Mouse (Mus musculus) cerebellum, adult (tissue): Measurements from ENCODE around the gene St3gal3.
A peak's percentile ranks its signal among the peaks of the same experiment; 100 is the strongest.

ENCODE experiments used
- ATAC-seq: cut with Nextera tagmentation; 2 replicates; pipeline ENCODE4 v1.9.2; 2017; ENCODE audit warnings: mild to moderate bottlenecking, moderate library complexity, mixed read lengths; ENCODE audit not compliant: insufficient number of reproducible peaks, low FRiP score, low TSS enrichment

The St3gal3 gene

DNA sequence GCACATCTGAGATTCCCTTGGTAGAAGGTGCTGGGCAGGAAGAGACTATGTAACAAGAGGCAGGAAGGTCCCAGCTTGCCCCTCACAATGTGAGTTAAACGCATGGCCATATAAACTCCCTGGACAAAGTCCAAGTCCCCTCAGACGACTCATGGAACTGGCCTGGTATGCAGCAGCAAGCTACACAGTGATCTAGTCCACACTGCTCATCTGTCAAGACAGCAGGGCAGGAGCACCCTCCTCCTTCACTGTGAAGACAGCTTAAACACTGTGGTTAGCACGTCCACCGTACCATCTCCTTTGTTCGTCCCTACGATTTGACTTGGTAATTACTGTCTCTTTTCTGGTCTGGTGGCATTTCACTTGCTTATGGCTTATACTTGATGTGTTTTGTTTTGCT is 104.8 kb downstream of the St3gal3 start:
- ATAC-seq, result no peak

DNA sequence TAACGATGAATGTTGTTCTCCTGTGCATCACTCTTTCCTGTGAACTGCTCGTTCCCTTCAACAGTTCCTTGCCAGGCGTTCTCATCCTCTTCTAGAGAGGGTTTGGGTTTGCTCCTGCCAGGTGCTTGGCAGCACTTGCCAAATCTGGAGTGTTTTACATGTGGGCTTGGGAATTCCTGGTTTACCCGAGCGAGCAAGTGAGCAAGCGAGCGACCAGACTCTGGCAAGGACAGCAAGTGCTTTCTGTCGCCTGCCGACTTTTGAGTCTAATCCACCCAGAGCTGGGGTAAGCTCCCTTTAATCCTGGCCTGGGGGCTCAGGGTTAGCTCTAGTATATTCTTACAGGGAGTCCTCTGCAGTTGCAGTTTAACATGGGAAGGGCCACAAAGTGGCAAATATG is 105.7 kb downstream of the St3gal3 start:
- no peak for ATAC-seq

DNA sequence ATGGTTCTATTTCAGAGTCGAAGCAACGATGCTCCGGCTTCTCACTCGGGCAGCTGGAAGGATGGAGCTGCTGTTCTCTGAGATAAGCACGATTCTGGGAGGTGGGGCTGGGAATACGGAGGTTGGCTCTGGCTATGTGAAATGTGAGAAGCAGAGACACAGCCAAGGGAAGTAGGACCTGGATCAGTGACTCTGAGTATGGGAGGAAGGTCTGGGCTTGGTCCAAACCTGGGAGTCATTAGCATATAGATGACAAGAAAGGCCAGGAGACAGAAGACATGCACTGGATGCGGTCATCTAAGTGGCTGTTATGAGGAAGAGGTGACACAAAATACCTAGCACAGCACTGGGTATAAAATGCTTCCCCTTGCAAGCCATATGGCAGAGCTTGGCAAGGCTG is 108.8 kb downstream of the St3gal3 start:
- ATAC-seq, result no peak

DNA sequence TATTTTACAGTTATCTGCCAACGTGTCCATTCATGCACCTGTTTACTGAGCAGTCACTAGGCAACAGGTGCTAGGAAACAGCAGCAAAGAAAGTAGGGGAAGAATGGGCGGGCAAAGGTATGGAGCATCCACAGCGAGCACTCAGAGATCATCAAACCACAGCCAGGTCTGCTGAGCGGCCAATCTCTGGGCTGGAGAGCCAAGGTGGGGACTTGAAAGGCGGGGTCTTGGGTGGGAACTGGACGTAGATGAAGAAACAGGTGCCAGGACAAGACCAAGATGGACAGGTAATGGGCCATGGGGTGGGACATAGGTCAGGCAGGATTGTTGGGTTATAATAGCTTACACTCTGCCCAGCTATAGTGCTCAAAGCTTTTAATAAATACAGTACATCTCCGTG is 109.3 kb downstream of the St3gal3 start:
- ATAC-seq, result no peak

DNA sequence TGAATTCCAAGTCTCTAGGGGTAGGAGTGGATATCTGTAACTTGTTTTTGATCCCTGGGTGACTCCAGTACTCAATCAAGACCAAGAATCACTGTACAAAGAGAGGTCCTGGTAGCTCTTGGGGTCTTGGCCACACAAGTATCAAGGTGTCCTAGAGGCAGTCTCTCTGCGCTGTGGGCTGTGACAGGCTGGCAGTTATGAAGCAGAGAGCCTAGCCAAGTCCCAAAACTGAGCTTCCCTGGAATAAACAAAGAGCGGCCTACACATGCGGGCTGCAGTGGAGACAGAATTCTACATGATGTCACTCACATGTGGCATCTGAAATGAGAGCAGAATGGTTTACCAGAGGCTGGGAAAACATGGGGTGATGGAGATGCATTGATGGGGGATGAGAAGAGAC is 111.9 kb downstream of the St3gal3 start:
- ATAC-seq, result no peak

DNA sequence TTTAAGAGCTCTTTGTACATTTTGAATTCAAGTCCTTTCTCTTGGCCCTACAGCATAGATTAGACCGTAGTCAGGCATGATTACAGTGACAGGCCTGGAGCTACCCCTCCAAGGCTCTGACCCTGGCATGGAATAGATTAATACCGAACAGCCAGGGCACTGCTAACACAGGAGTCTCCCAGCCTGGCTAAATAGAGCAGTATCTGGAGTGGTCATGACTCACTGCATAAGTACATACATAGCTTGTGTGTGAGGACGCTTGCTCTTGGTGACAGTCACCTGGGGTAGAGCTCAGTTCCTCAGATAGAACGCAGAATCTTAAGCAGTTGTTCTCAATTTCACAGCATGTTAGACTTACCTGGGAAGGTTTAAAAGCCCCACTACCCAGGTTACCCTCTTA is 112.3 kb downstream of the St3gal3 start:
- no peak for ATAC-seq

DNA sequence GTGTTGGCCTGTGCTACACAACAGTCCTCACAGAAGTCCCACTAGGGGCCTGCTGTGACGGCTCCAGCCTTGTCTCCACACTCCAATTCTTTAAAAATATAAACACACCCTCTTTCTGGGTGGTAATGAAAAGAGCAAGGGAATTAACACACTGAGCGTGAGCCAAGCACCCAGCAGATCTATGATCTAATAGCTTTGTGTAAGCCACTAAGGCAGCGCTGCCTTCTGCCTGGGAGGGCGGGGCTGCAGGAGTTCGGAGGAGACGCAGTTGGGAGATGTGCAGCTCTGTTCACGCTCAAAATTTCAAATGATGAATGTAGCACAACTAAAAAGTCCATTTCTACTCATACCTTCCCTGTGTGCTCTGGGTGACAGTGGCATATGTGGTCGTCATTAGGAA is 115.1 kb downstream of the St3gal3 start:
- no peak for ATAC-seq

DNA sequence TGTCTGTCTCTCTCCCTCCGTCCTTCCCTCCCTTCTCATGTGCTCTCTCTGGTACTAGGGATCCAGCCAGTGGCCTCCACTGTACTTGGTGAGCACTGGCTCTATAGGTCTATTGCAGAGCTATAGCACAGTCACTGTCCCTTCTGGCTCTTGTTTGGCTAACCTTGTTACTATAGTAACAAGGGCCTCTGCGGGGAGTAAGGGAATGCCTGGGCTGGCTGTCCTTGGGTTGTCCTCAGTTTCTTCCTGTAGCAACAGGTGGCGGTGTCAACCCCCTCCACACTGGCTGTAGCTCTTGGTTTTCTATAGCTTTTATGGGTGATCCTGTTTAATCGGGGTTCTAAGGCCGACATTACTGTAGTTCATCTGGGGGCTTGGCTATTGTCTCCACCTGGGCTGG is 115.5 kb downstream of the St3gal3 start:
- no peak for ATAC-seq

DNA sequence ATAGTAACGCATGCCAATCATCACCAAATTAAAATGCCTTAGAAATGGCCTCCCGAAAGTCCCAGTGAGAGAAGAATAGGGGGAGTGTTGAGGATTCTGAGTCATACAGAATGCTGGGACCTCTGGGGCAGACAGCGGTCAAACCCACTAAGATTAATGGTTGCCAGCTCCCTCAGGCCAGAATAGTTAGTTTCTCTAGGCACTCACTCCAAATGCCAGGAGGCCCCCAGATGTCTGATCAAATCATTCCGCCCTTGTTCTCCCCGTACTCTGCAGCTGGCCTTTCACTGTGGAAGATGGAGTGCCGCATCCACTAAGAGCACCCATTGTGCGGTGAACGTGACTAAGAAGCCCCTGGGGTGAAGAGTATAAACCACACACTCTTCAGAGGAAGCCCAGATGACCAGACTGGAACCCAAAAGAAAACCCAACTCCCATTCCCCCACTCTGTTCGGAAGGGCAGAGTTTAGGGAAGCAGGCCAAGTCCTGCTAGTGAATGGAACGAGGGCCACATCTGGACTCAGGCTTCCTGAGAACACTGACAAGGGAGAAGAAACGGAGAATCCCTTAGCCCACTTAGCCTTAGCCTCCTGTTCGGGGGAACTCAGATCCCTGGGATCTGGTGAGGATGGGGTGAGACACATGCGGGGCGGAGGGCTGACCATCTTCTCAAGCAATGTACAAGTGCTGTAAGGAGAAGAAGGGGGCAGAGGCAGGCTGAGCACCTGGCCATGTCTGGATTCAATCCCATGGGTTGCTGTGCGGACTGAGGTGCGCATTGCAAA is 117.5 kb downstream of the St3gal3 start:
- no peak for ATAC-seq

DNA sequence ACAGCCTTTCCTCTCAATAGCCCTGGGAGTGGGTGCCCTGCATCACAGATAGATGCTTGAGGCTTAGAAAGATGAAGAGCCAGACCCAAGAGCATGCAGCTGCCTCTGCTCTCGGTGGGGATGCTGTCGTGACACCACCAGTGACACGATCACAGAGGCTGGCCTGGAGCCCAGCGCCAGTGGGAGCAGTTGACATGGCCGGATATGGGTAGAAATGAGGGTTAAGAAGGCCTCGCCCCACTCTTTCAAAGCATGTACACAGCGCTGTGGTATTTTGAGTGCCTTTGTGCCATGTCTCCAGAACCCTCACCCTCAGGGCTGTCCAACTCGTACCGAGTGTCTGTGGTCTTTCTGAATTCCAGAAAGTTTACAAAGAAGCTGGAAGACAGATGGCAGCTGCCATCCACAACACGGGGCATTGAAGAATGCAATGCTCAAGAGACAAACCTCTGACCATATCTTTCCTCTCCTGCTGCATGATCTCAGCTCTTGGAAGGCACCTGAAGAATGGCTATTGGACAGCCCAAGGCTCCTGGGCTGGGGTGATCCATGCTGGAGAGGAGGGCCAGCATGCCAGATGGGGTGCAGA is 118.3 kb downstream of the St3gal3 start:
- no peak for ATAC-seq

DNA sequence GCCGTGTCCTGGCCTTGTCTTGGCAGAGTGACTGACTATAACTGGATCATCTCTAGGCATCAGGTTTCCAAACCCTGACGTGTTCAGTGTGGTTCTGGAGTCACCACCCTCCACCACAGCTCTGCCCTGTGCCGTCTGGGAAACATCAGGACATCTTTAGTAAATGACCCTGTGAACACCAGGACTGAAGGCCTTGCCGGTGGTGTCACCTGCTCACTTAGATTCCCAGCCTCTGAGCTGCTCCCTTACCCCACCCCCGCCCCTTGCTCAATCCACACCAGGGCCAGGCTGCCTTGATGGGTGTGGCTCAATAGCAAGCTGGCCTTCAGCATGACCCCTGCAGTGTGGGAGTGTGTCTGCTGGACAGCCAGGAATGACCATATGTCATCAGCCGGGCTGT is 119.1 kb downstream of the St3gal3 start:
- peak; percentile 41; the same call in 1 of the 2 replicates for ATAC-seq

DNA sequence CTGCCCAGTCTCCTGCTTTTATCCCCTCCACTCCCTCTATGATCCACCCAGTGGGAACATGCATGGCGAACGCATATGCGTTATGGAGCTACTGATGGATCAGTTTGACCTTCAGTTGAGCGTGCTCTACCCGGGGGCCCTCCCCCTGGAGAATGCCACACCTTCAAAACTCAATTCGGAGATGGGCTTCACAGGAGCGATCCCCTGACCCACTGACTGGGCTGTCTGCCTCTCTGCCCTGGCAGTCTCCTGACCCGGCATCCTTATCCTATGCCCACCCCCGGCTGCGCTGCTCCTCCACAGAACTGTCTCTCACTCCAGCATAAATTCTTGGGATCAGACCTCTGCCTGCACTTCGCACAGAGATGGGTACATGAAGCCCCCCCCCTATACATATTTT is 119.6 kb downstream of the St3gal3 start:
- no peak; the same call in 1 of the 2 replicates for ATAC-seq

DNA sequence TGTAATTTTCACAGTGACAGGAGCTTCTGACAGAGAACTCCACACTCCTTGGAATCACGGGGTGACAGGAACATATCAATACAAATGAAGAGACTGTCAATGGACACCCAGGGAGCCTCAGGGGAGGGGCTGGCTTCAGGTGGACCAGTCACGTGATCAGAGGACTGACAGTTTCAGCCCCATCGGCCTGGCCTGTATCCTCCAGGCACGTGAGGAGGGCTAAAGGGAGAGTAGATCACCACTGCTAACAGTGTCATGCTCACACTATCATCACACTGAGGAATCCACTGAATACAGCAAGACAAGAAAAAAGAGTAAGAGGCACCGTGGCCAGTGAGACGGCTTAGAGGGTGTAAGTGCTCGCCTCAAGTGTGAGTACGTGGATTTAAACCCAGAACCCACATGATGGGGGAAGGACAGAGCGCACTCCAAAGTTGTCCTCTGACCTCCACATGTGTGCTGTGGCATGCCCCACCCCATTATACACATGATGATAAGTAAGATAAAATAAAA is 124.0 kb downstream of the St3gal3 start:
- ATAC-seq, result no peak

DNA sequence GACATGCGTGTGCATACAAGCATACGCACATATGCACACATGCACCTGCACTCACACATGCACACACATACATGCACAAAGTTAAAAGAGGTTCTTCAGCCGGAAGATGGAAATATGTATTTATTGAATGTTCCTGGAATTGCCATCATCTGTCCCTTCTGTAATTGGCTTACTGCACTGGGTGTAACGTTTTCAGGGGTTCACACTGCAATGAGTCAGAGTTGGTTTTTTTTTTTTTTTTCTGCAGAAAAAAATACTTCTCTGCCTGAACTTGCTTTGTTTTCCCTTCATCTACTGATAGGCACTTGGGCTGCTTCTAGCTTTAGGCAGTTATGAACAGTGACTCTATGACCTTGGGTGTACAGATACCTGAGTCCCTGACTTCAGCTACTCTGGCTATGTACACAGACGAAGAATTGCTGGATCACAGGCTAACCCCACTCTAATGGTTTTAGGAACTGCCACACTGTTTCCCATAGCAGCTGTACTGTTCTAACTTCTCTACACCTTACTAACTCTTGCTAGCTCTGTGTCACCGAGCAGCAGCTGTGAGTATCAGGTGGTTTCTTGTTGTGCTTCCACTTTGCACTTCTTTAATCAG is 126.2 kb downstream of the St3gal3 start:
- ATAC-seq, result no peak

DNA sequence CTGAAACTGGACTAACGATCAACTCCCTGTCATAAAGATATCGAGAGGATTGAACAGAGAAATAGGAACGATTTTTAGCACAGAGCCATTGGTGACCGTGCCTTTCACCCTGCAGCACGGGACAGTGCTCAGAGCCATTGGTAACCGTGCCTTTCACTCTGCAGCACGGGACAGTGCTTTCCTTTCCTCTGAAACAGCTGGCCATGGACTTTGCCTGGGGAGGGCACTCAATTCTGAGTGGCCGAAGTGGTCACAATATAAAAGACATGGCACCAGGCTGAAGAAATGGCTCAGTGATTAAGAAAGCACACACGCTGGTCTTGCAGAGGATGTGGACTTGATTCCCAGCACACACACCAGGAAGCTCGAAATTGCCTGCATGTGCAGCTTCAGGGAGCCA is 133.4 kb downstream of the St3gal3 start:
- no peak for ATAC-seq

DNA sequence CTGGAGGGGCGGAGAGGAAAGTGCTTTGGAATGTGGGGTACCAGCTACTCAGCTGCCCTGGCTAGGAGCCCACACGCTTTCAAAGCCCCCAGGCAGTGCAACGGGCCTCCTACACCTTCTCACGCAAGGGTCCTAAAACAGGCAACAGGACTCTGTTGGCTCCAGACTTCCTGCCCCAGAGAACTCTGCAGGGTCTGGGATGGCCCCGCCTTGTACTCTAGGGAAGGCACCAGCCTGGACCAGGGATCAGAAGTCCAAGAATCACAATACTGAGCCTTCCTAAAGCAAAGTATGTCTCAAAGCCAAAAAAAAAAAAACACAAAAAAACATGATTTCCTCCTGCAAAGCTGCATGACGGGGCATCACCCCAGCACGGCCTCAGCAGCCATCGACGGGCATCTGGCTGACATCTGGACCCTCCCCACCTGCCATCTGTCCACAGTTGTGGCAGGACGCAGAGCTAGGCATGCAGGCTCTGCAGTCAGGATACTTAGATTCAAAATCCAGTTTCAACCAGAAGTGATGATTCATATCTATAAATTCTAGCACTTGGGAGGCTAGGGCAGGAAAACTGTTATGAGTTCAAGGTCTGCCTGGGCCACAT is 134.0 kb downstream of the St3gal3 start:
- no peak for ATAC-seq

DNA sequence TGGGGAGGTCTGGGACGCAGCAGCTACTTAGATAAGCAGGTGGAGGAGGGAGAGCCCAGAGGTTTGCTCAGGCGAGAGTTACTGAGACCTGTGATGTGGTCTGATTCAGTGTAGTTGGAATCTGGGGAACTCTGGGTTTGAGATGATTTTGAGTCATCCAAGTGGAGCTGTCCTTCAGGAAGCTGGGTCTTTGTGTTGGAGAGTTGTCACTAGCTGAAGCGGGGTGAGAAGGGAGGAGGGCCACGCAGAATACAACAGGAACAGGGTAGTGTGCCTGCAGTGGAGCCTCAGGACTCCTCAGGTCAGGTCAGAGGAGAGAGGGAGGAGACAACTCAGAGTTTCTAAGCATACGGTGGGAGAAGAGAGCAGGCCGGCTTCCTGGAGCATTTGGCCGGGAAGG is 134.8 kb downstream of the St3gal3 start:
- ATAC-seq, result no peak

DNA sequence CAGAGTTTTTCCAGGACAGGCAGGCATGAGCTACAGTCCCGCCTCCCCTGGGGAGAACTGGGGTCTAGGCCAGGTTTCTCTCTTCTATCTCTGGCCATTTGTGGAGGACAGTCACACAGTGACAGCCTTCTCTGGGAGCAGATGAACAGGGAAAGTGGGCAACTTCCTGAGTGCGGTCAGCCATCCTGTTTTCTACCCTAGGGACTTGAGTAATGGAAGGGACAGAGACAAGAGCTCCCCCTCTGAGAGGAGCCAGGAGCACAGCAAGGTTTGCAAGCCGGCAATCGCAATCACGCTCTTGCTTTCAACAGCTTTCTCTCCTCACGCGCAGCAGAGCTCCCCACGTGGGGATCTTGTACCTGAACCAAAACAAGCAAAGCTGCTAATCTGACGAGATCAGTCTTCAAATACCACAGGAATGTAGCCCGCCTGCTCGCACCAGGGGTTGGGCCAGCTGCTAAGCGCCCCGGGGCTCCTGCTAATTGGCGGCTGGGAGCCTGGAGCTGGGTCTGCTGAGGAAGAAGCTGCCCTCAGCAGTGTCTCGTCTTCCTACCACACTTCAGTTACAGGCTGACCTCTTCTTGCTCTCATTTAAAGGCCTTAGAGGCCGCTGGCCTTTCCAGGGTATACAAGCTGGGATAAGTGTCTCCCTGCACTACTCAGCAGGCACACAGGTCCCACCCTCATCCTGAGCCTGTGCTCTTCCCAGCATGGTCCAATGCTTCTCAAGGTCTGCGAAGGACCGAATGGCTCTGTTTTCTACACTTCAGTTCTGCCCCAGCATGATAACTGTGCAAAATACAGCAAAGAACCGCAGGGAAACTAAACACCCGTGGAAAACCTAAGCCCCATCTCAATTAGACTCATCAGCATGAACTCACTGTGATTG is 137.1 kb downstream of the St3gal3 start:
- ATAC-seq, result peak; percentile 68

DNA sequence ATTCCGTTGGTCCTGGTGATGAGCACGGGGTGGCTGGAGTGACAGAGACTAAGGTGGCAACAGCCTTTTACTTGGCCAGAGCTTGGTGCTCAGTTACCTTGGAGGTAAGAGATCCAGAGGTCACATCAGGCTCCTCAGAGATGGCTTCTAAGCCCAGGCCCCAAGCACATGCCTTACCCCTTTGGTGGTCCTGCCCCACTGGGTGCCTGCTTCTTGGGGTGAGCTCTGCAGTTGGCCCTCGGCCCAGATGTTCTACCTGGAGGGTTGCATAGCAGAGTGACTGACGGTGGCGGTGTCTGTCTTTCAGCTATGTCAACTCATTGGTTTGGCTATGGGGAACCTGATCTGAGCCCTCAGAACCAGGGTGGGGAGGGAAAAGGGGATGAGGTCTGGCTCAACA is 138.0 kb downstream of the St3gal3 start:
- no peak for ATAC-seq

DNA sequence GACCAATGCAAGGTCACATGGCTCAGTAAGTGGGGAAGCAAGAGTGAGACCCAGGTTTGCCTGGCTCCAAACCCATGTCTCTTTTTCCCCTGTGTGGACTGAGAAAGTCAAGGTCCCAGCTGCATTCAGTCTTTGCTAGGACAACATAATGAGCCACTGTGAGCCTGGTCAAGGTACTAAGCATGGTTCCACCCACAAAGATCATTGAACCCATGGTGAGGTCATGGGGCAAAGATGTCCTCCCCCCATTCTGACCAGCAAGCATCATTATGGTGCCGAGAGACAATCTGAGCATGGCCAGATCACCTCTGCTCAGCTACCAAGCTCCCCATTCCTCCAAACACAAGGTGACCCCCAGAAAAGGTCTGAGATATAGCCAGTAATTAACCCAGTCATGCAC is 139.3 kb downstream of the St3gal3 start:
- ATAC-seq, result no peak
